Mouse (Mus musculus) effector memory CD4-positive, alpha-beta T cell, adult 5 months (primary cell): Measurements from ENCODE around the gene Shpk. TPM values are rescaled to one million over a fixed set of nuclear protein-coding genes. Genes with fewer than 3 reads are reported as not detected.

Experiments
- polyA plus RNA-seq: library from polyadenylated mRNA; unstranded; fragments of 100-300 nt; shearing (Covaris generic); gene quantifications from one replicate; pipeline ENCODE4 v1.2.1, GENCODE M21; 2017

Shpk gene
- polyA plus RNA-seq, result 4.3 TPM

DNA sequence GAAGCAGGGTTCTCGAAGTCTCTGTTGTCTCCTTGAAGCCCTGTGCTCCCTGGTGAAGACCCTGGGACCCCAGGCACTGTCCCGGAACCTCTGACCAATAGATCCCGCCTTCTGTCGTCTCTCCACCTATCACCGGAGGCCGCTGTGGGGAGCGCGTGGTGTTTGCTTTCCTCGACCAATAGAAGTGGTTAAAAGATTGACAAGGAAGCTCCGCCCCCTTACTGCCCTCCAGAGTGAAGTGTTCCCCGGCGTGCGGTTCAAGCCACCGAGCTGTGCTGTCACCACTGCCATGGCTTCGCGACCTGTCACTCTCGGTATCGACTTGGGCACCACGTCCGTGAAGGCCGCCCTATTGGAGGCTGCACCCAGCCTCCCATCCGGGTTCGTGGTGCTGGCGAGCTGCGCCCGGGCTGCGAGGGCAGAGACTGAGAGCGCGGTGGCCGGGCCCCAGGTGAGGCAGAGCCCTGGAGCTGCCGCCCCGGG lies at the start of gene Shpk:
Gene Shpk, plus strand, starts transcription at position 231 of the 483 bp plus-strand sequence.

DNA sequence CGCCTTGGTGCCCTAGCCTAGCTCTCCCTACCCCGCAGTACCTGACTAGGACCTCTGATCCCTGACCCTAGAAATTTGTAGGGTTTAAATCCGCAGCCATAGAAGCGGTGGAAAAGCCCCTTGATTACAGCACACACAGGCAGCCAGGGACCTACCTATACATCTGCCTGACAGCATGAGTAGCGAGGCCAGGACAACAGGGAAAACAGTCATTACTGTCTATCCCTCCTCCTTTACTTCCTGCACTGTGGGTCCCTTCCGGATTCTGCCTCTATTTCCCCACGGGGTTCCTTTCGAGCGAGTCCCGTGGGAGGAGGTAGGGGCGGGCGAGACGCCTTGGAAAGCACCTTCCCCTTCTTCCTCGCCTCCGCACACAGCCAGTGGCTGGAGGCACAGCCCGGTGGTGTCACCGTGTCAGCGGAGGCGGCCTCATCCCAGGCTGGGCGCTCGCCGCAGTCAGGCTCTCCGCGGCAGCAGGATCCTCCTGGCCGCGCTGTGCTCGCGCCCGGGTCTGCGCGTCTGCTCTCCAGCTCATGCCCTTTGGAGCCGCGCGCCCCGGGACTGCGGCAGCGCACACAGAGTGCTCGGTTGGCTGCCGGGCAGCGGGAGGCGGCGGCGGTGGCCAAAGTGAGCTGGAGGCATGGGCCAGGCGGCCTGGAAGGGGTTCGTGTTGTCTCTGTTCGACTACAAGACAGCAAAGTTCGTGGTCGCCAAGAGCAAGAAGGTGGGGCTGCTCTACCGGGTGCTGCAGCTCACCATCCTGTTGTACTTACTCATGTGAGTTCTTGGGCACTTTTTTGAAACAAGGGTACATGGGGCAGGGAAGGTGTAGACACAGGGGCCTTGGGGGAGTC lies 39.1 kb upstream of the Shpk start, which contains the start of gene P2rx5:
Gene P2rx5, plus strand, starts transcription at position 465 of the 854 bp plus-strand sequence.

DNA sequence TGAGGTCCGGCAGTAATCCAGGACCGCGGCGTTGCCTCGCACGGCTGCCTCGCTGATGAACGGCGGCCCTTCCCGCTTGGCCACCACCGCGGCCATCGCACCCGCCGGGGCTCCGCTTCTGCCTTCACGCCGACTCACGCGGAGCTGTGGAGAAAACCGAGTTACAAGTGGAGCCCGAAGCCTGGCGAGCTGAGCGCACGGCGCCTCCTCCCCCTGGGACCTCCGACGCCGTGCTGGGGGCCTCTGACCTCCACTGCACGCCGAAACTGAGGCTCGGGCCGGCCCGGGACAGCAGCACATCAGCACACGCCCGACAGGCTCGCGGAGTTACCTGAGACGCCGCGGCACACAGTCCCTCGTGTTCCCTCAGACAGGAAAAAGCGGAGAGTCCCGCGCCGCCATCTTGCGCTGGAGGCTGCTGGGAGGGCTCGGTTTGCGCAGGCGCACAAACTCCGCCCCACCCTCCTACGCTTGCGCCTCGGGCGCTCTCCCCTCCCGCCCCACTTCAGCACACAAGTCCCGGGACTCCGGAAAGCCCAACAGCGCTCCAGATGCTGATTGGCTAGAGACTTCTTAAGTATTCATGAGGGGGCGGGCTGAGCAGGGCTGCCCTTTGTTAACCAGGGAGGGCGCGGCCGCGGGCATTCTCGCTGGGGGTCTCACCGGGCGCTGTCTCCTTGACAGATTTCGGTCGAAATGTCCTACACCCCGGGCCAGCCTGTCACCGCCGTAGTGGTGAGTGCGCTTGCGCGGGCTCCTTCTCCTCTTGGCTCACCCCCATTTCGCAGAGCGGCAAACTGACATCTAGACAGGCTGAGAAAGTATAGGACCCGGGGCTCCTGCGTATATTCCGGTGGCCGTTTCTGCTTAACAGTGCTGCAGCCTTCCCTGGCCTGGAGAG lies 22.4 kb upstream of the Shpk start, which contains the start of the genes Emc6 and Tax1bp3:
Gene Emc6, minus strand, starts transcription at position 430 of the 901 bp plus-strand sequence.
Gene Tax1bp3, plus strand, starts transcription at position 476 of the 901 bp plus-strand sequence.

DNA sequence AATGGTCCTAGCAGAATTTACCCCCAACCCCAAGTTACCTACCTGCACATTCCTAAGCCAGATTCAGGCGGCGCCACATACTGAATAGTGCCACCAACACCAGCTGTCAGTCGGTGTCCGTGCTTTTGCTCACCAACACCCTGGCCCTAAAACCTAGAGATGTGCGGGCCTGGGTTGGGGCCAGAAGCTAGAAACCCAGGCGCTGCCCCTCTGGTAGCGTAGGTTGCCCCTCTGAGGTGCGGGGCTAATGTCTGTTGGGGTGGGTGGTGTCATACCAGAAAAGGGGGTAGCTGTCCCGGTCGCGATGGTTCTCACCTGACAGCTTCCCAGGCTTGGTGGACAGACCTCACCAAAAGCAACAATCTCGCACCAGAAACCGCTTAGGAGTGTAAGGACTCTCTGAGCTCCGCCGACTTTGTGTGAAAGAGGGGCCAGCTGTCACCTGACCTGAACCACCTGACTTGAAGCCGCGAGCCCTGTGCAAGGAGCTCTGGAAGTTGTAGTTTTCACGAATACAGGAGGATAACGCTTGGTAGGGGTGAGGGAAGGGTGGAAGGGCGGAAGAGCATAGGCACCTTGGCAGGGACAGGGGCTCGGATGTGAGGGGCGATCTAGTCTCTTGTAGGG lies 544 bp upstream of the Shpk start, which contains the start of gene Ctns:
Gene Ctns, minus strand, starts transcription at position 440 of the 627 bp plus-strand sequence.

DNA sequence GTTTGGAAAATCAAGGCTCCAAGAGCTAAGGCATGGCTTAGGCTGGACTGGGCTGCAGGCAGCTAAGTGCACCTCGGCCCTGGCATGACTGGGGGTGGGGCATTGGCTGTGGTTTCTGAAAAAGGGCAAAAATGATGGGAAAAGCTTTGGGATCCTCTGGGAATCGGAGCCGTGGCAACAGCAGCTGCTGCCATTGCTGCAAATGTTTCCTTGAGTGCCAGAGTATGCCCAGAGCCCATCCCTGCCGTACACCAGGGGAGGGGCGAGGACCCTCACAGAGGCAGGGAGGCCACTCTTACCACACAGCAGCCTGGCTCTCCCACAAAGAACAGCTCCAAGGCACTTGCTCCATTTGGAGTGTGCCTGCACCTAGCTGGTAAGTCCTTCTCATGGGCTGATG lies 34.7 kb downstream of the Shpk start, which contains the start of gene Trpv1:
Gene Trpv1, plus strand, starts transcription at position 301 of the 400 bp plus-strand sequence.

DNA sequence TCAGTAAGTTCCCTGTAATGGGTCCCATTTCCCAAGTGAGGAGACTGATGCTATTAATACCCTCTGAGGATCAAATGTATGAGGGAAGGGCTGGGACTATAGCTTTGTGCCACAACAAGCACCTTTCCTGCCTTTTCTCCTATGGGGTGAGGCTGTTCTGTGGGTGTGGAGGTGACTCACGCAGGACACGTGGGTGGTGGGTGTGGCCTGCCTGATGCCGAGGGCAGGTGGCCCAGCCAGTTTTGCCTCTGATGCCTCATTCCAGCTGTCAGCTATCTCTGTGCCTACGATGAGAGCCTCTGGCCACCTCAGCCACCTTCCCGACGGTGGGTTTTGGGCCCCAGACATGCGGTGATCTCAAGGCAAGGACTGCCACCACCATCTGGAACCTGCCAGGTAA lies 68.0 kb downstream of the Shpk start, which contains the start of gene Trpv3:
Gene Trpv3, plus strand, starts transcription at position 122 of the 400 bp plus-strand sequence.

Other genes with a start within 250 kb of the Shpk start
- gene Atp2a3, start 238.3 kb upstream of the Shpk start, polyA plus RNA-seq, result 236 TPM
- gene P2rx1, start 200.4 kb upstream of the Shpk start, polyA plus RNA-seq, result not detected
- gene Camkk1, start 180.5 kb upstream of the Shpk start, polyA plus RNA-seq, result 4.6 TPM
- 7.5 TPM for gene Ncbp3, start 151.7 kb upstream of the Shpk start, polyA plus RNA-seq
- gene Itgae, start 108.9 kb upstream of the Shpk start, polyA plus RNA-seq, result 0.67 TPM
- gene Haspin, start 61.2 kb upstream of the Shpk start, polyA plus RNA-seq, result 2.0 TPM
- not detected for gene P2rx5, start 39.0 kb upstream of the Shpk start, polyA plus RNA-seq
- 75.4 TPM for gene Emc6, start 22.4 kb upstream of the Shpk start, polyA plus RNA-seq
- 12.5 TPM for gene Tax1bp3, start 22.4 kb upstream of the Shpk start, polyA plus RNA-seq
- gene Ctns, start 418 bp upstream of the Shpk start, polyA plus RNA-seq, result 9.9 TPM
- not detected for gene Trpv1, start 34.8 kb downstream of the Shpk start, polyA plus RNA-seq
- gene Trpv3, start 67.9 kb downstream of the Shpk start, polyA plus RNA-seq, result not detected
- 0.41 TPM for gene Aspa, start 130.1 kb downstream of the Shpk start, polyA plus RNA-seq
- not detected for gene Gm49340, start 130.3 kb downstream of the Shpk start, polyA plus RNA-seq
- not detected for gene Spata22, start 130.3 kb downstream of the Shpk start, polyA plus RNA-seq
- not detected for gene Olfr20, start 151.3 kb downstream of the Shpk start, polyA plus RNA-seq
- not detected for gene Olfr376, start 171.8 kb downstream of the Shpk start, polyA plus RNA-seq
- not detected for gene Olfr1, start 200.2 kb downstream of the Shpk start, polyA plus RNA-seq
- not detected for gene Olfr378, start 229.0 kb downstream of the Shpk start, polyA plus RNA-seq